8 mouse cellular contexts compared by ENCODE assay signal in genomic region chr10:81601396-81601905, GRCm38 (mm10). TPM values are rescaled to one million over a fixed set of nuclear protein-coding genes. Genes with fewer than 3 reads are reported as not detected.
A peak's percentile ranks its signal among the peaks of the same experiment; 100 is the strongest.
DNase-seq lines count a peak whose midpoint lies in the region; ATAC-seq and TF ChIP-seq lines count a peak whose summit lies in the region.

No protein-coding gene starts in this region.

- no peaks in the 10 kb centered on the region for H3K27me3 ChIP-seq in embryonic facial prominence, embryonic 15.5 days
- no peaks in the 10 kb centered on the region for H3K27me3 ChIP-seq in intestine, postnatal 0 days (replicated peaks; ENCODE audit: control insufficient read depth, insufficient read depth, low read length)
- no peaks in the 10 kb centered on the region; the same call in 1 of the 2 replicates for H3K27me3 ChIP-seq in neural tube, embryonic 14.5 days (ENCODE audit: control insufficient read depth, insufficient read depth, low read length)

- peak overlapping the region; percentile 22 for H3K4me3 ChIP-seq in lung, adult 2 months (replicated peaks; ENCODE audit: extremely low read depth, low read depth, low read length)
- H3K4me3 ChIP-seq in embryonic facial prominence, embryonic 15.5 days (replicated peaks): peak overlapping the region; percentile 37
- peak overlapping the region; percentile 1; the same call in 1 of the 2 replicates for H3K4me3 ChIP-seq in intestine, postnatal 0 days (ENCODE audit: low read depth, low read length)
- no peak overlapping the region for H3K4me3 ChIP-seq in neural tube, embryonic 14.5 days (ENCODE audit: low read depth, low read length)

- 40% methylated on average over 7 of the region's 7 CpGs for WGBS in lung, adult 2 months
- 28% methylated on average over 7 of the region's 7 CpGs for WGBS in embryonic facial prominence, embryonic 15.5 days
- 40% methylated on average over 7 of the region's 7 CpGs for WGBS in intestine, postnatal 0 days
- WGBS in neural tube, embryonic 14.5 days: 19% methylated on average over 7 of the region's 7 CpGs

- no peaks in the 10 kb centered on the region for H3K36me3 ChIP-seq in embryonic facial prominence, embryonic 15.5 days
- H3K36me3 ChIP-seq in intestine, postnatal 0 days (ENCODE audit: control insufficient read depth, insufficient read depth): no peaks in the 10 kb centered on the region
- no peaks in the 10 kb centered on the region for H3K36me3 ChIP-seq in neural tube, embryonic 14.5 days (ENCODE audit: control insufficient read depth, insufficient read depth, low read length)

- peaks cover 14% of the 10 kb centered on the region for H3K4me1 ChIP-seq in lung, adult 2 months (ENCODE audit: control insufficient read depth, insufficient read depth, low read length)
- H3K4me1 ChIP-seq in embryonic facial prominence, embryonic 15.5 days: peaks cover 67% of the 10 kb centered on the region
- H3K4me1 ChIP-seq in intestine, postnatal 0 days (replicated peaks; ENCODE audit: control insufficient read depth, insufficient read depth, low read length): peaks cover 15% of the 10 kb centered on the region
- peaks cover 20% of the 10 kb centered on the region for H3K4me1 ChIP-seq in neural tube, embryonic 14.5 days (ENCODE audit: control insufficient read depth, insufficient read depth, low read length)

- ATAC-seq in embryonic facial prominence, embryonic 15.5 days (ENCODE audit: insufficient number of reproducible peaks, low FRiP score, low TSS enrichment, low read depth): no peak
- no peak for ATAC-seq in intestine, postnatal 0 days
- peak; percentile 0; the same call in 1 of the 2 replicates for ATAC-seq in neural tube, embryonic 14.5 days (ENCODE audit: low read depth)

- no peak for TF ChIP-seq POLR2A in lung, adult 2 months (IDR thresholded peaks at IDR 0.05; ENCODE audit: borderline replicate concordance, extremely low read depth, low read depth, low read length)

- H3K4me2 ChIP-seq in embryonic facial prominence, embryonic 15.5 days (replicated peaks): peak overlapping the region; percentile 61
- H3K4me2 ChIP-seq in intestine, postnatal 0 days (replicated peaks; ENCODE audit: low read depth): peak overlapping the region; percentile 60
- H3K4me2 ChIP-seq in neural tube, embryonic 14.5 days (ENCODE audit: low read depth, low read length): peak overlapping the region; percentile 43; the same call in 1 of the 2 replicates

- no peak for DNase-seq in lung, adult 2 months
- no peak for DNase-seq in lung, postnatal 10 days
- DNase-seq in T-cell, adult 2 months (ENCODE audit: low spot score): no peak
- no peak for DNase-seq in right cerebral cortex, postnatal 25 days
- no peak for DNase-seq in gastrocnemius, postnatal 36 days

- intact Hi-C loops in gastrocnemius, postnatal 36 days (cut with DNase I): loop anchor here (5.0 kb wide), 2 partner anchors 84 to 104 kb away; partner anchors contain the start of gene Ncln

- peak overlapping the region; percentile 89 for H3K27ac ChIP-seq in embryonic facial prominence, embryonic 15.5 days (replicated peaks)
- H3K27ac ChIP-seq in intestine, postnatal 0 days (ENCODE audit: low read depth, low read length): no peak overlapping the region
- H3K27ac ChIP-seq in neural tube, embryonic 14.5 days (ENCODE audit: low read depth, low read length): no peak overlapping the region

- TF ChIP-seq CTCF in lung, adult 2 months (IDR thresholded peaks at IDR 0.05; ENCODE audit: insufficient read depth, low read length): no peak
- no peak for TF ChIP-seq CTCF in intestine, postnatal 0 days (IDR thresholded peaks at IDR 0.05; ENCODE audit: low read depth)

- H3K9ac ChIP-seq in embryonic facial prominence, embryonic 15.5 days: no peak overlapping the region
- no peak overlapping the region for H3K9ac ChIP-seq in intestine, postnatal 0 days (ENCODE audit: low read depth, low read length)
- H3K9ac ChIP-seq in neural tube, embryonic 14.5 days (replicated peaks; ENCODE audit: low read depth, low read length): no peak overlapping the region

- H3K9me3 ChIP-seq in embryonic facial prominence, embryonic 15.5 days (replicated peaks): no peaks in the 10 kb centered on the region
- H3K9me3 ChIP-seq in intestine, postnatal 0 days (ENCODE audit: control insufficient read depth): no peaks in the 10 kb centered on the region
- no peaks in the 10 kb centered on the region for H3K9me3 ChIP-seq in neural tube, embryonic 14.5 days (ENCODE audit: control insufficient read depth, low read length)

RNA-seq across cellular contexts. Expression of gene Tle6, which starts 0.6 kb away (rescaled TPM):
- polyA plus RNA-seq in lung, adult 2 months (2012; rRNA removed): 33.3 and 41.6 TPM in 2 replicates
- 16.4 and 19.6 TPM in 2 replicates for polyA plus RNA-seq in embryonic facial prominence, embryonic 15.5 days (2015; fragmentation: Nextera tagmentation; extraction: Ambion mirVana)
- 3.9 and 4.2 TPM in 2 replicates for polyA plus RNA-seq in intestine, postnatal 0 days (2015; fragmentation: Nextera tagmentation; extraction: Ambion mirVana)
- 5.0 and 6.6 TPM in 2 replicates for polyA plus RNA-seq in neural tube, embryonic 14.5 days (2014; fragmentation: Nextera tagmentation; extraction: Ambion mirVana)
- 1 to 10 TPM; 4.2 to 4.9 TPM for total RNA-seq in gastrocnemius, postnatal 36 days (2021)

RNA-seq across cellular contexts. Expression of gene BC025920, which starts 4.6 kb away (rescaled TPM):
- 0.57 and 1.1 TPM in 2 replicates for polyA plus RNA-seq in lung, adult 2 months (2012; rRNA removed)
- 0.84 and 1.3 TPM in 2 replicates for polyA plus RNA-seq in embryonic facial prominence, embryonic 15.5 days (2015; fragmentation: Nextera tagmentation; extraction: Ambion mirVana)
- 0.18 and 0.20 TPM in 2 replicates for polyA plus RNA-seq in intestine, postnatal 0 days (2015; fragmentation: Nextera tagmentation; extraction: Ambion mirVana)
- polyA plus RNA-seq in neural tube, embryonic 14.5 days (2014; fragmentation: Nextera tagmentation; extraction: Ambion mirVana): 1.0 and 1.9 TPM in 2 replicates
- 1 to 10 TPM; 2.3 TPM for total RNA-seq in gastrocnemius, postnatal 36 days (2021)

RNA-seq across cellular contexts. Expression of gene Sirt6, which starts 26.1 kb away (rescaled TPM):
- polyA plus RNA-seq in lung, adult 2 months (2012; rRNA removed): 33.7 and 36.2 TPM in 2 replicates
- 40.5 and 41.0 TPM in 2 replicates for polyA plus RNA-seq in embryonic facial prominence, embryonic 15.5 days (2015; fragmentation: Nextera tagmentation; extraction: Ambion mirVana)
- 13.5 and 13.9 TPM in 2 replicates for polyA plus RNA-seq in intestine, postnatal 0 days (2015; fragmentation: Nextera tagmentation; extraction: Ambion mirVana)
- polyA plus RNA-seq in neural tube, embryonic 14.5 days (2014; fragmentation: Nextera tagmentation; extraction: Ambion mirVana): 48.9 and 53.6 TPM in 2 replicates
- total RNA-seq in gastrocnemius, postnatal 36 days (2021): 1 to 10 TPM; 3.5 to 4.1 TPM

RNA-seq across cellular contexts. Expression of gene Ankrd24, which starts 26.9 kb away (rescaled TPM):
- 22.7 and 28.4 TPM in 2 replicates for polyA plus RNA-seq in lung, adult 2 months (2012; rRNA removed)
- 14.5 and 15.0 TPM in 2 replicates for polyA plus RNA-seq in embryonic facial prominence, embryonic 15.5 days (2015; fragmentation: Nextera tagmentation; extraction: Ambion mirVana)
- 3.5 and 4.2 TPM in 2 replicates for polyA plus RNA-seq in intestine, postnatal 0 days (2015; fragmentation: Nextera tagmentation; extraction: Ambion mirVana)
- polyA plus RNA-seq in neural tube, embryonic 14.5 days (2014; fragmentation: Nextera tagmentation; extraction: Ambion mirVana): 10.1 and 16.1 TPM in 2 replicates
- 1 to 10 TPM; 7.0 to 8.7 TPM for total RNA-seq in gastrocnemius, postnatal 36 days (2021)

RNA-seq across cellular contexts. Expression of gene Tle2, which starts 27.1 kb away (rescaled TPM):
- 164 and 218 TPM in 2 replicates for polyA plus RNA-seq in lung, adult 2 months (2012; rRNA removed)
- polyA plus RNA-seq in embryonic facial prominence, embryonic 15.5 days (2015; fragmentation: Nextera tagmentation; extraction: Ambion mirVana): 63.1 and 73.7 TPM in 2 replicates
- 3.0 and 5.2 TPM in 2 replicates for polyA plus RNA-seq in intestine, postnatal 0 days (2015; fragmentation: Nextera tagmentation; extraction: Ambion mirVana)
- 32.4 and 37.3 TPM in 2 replicates for polyA plus RNA-seq in neural tube, embryonic 14.5 days (2014; fragmentation: Nextera tagmentation; extraction: Ambion mirVana)
- total RNA-seq in gastrocnemius, postnatal 36 days (2021): 1 to 10 TPM; 4.4 to 4.7 TPM
